Mouse (Mus musculus) kidney, embryonic 16.5 days (tissue): ENCODE measurements at regions not wholly inside any gene's neighbourhood (a gene's known extent, or its start where the extent isn't known, plus 50 kb on each side); places are given as distances from the start of the nearest gene placed in this dataset.

ENCODE experiments used
- ATAC-seq: fragments of 200-750 bp; cut with Nextera tagmentation; 2 replicates; pipeline ENCODE4 v1.8.0; 2017; ENCODE audit warnings: moderate TSS enrichment; ENCODE audit not compliant: low FRiP score, low TSS enrichment
- H3K27ac ChIP-seq: fragments of 300-500 bp; sonication (generic); 2 replicates; pipeline ENCODE4 v1.5.1; 2014; ENCODE audit warnings: low read length
- H3K27me3 ChIP-seq: fragments of 300-500 bp; sonication (generic); 2 replicates; pipeline ENCODE4 v1.6.1; 2014; ENCODE audit warnings: low read length, control low read depth, mixed read lengths; ENCODE audit not compliant: insufficient read depth
- H3K36me3 ChIP-seq: fragments of 300-500 bp; sonication (generic); 2 replicates; pipeline ENCODE4 v1.6.1; 2014; ENCODE audit warnings: low read length, control low read depth, mixed read lengths; ENCODE audit not compliant: insufficient read depth
- H3K4me1 ChIP-seq: fragments of 300-500 bp; sonication (generic); 2 replicates; pipeline ENCODE4 v1.6.1; 2014; ENCODE audit warnings: low read length, control low read depth, mixed read lengths; ENCODE audit not compliant: insufficient read depth
- H3K4me2 ChIP-seq: fragments of 300-500 bp; sonication (generic); replicated peaks from 2 replicates; pipeline ENCODE4 v1.6.1; 2014; ENCODE audit warnings: low read depth, low read length
- H3K4me3 ChIP-seq: fragments of 300-500 bp; sonication (generic); 2 replicates; pipeline ENCODE4 v1.5.1; 2014; ENCODE audit warnings: mild to moderate bottlenecking, low read length
- H3K9ac ChIP-seq: fragments of 300-500 bp; sonication (generic); replicated peaks from 2 replicates; pipeline ENCODE4 v1.6.1; 2014; ENCODE audit warnings: low read length
- H3K9me3 ChIP-seq: fragments of 300-500 bp; sonication (generic); 2 replicates; pipeline ENCODE4 v1.6.1; 2016; ENCODE audit warnings: low read length, control low read depth
- WGBS: fragments of 180-500 bp; shearing (Covaris S2); extraction: QIAGEN DNeasy Blood & Tissue Kit; methylation state at CpG from one replicate; pipeline ENCODE4 v1.1.7; 2014; 5-methylcytosine and 5-hydroxymethylcytosine counted together

DNA sequence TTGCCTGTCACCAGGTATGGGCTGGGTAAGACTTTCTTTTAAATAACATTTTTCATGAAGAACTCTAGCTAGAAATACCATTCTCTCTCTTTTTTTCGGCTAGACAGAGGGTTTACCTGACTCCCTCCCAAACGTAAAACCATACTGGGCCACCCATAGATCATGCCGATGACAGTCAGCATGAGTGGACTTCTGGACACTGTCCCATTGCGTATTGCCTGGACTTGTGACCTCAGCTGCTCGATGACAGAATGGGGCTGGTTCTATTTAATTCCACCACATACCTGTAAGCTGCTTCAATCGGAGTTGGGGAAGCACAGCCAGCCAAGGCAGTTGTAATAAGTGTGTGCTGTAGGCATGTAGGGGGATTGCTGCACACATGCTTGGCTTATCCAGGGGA lies 268.8 kb upstream of the Pcsk5 start:
- peaks cover 4% of the 10 kb centered on the region; the same call in 1 of the 2 replicates for H3K4me1 ChIP-seq
- no peak overlapping the region for H3K9ac ChIP-seq
- H3K4me3 ChIP-seq: no peak overlapping the region
- no peak overlapping the region for H3K27ac ChIP-seq
- no peak for ATAC-seq
- no peaks in the 10 kb centered on the region for H3K36me3 ChIP-seq
- 83% methylated on average over 6 of the region's 6 CpGs for WGBS
- H3K27me3 ChIP-seq: no peaks in the 10 kb centered on the region
- H3K4me2 ChIP-seq: no peak overlapping the region
- H3K9me3 ChIP-seq: no peaks in the 10 kb centered on the region

GRCm38 (mm10) chr19:18104590-18104989 lies 267.2 kb upstream of the Pcsk5 start:
- Histone ChIP-seq H3K4me3 (no peak overlapping the region), H3K27me3 (no peaks in the 10 kb centered on the region)

GRCm38 (mm10) chr19:18101423-18102341 lies 264.2 kb upstream of the Pcsk5 start:
- Histone ChIP-seq H3K9ac (no peak overlapping the region), H3K4me3 (no peak overlapping the region), H3K4me1 (peaks cover 4% of the 10 kb centered on the region; the same call in 1 of the 2 replicates), H3K27me3 (no peaks in the 10 kb centered on the region), H3K27ac (no peak overlapping the region), H3K4me2 (no peak overlapping the region), H3K36me3 (no peaks in the 10 kb centered on the region), H3K9me3 (no peaks in the 10 kb centered on the region)
- ATAC-seq: no peak
- 39% methylated on average over 4 of the region's 4 CpGs for WGBS

More at GRCm38 (mm10) chr19:18104590-18104989, 267.2 kb upstream of the Pcsk5 start:
- no peak for ATAC-seq
- no peaks in the 10 kb centered on the region for H3K9me3 ChIP-seq
- WGBS: 82% methylated on average over 2 of the region's 2 CpGs
- no peaks in the 10 kb centered on the region for H3K36me3 ChIP-seq
- H3K4me2 ChIP-seq: no peak overlapping the region
- H3K4me1 ChIP-seq: peaks cover 4% of the 10 kb centered on the region; the same call in 1 of the 2 replicates
- H3K9ac ChIP-seq: no peak overlapping the region
- H3K27ac ChIP-seq: no peak overlapping the region

- Histone ChIP-seq H3K9ac (no peak overlapping the region), H3K27me3 (no peaks in the 10 kb centered on the region), H3K4me2 (no peak overlapping the region), H3K36me3 (no peaks in the 10 kb centered on the region), H3K27ac (no peak overlapping the region), H3K4me1 (no peaks in the 10 kb centered on the region), H3K9me3 (no peaks in the 10 kb centered on the region), H3K4me3 (no peak overlapping the region)
- 85% methylated on average over 6 of the region's 6 CpGs for WGBS
- ATAC-seq: no peak
Observed at GRCm38 (mm10) chr19:18083312-18083711, 245.9 kb upstream of the Pcsk5 start.

DNA sequence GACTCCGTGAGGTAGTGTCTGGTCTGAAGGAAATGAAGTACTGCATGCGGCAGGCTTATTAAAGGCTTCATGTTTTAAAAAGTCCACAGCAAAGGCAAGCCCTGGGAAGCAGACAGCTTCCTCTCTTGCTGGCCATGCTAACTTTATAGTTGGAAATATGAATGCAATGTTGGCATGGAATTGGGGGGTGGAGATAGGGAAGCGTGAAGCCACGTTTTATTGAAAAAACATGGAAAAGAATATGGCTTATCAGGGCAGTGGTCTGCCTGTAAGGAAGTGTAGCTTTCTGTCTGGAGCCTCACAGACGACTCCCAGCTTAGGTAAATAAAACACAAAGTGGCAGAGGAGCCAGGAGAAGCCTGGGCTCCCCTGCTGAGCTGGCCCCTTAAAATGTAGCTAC lies 231.5 kb upstream of the Pcsk5 start:
- H3K36me3 ChIP-seq: no peaks in the 10 kb centered on the region
- H3K9ac ChIP-seq: no peak overlapping the region
- H3K9me3 ChIP-seq: no peaks in the 10 kb centered on the region
- no peak overlapping the region for H3K4me2 ChIP-seq
- H3K4me1 ChIP-seq: 0 out of 2 replicates have a peak, but pooled peaks cover 5% of the 10 kb centered on the region
- 0 out of 2 replicates have a peak, but pooled peaks have one; percentile 19 for ATAC-seq
- H3K27ac ChIP-seq: no peak overlapping the region
- H3K27me3 ChIP-seq: no peaks in the 10 kb centered on the region
- 49% methylated on average over 5 of the region's 5 CpGs for WGBS
- no peak overlapping the region for H3K4me3 ChIP-seq

GRCm38 (mm10) chr19:18067855-18068494 lies 230.5 kb upstream of the Pcsk5 start:
- no peaks in the 10 kb centered on the region for H3K9me3 ChIP-seq
- no peak overlapping the region for H3K4me3 ChIP-seq
- no peak overlapping the region for H3K27ac ChIP-seq
- H3K4me1 ChIP-seq: 0 out of 2 replicates have a peak, but pooled peaks cover 5% of the 10 kb centered on the region
- no peak overlapping the region for H3K4me2 ChIP-seq
- no peak overlapping the region for H3K9ac ChIP-seq
- WGBS: 49% methylated on average over 8 of the region's 8 CpGs
- H3K36me3 ChIP-seq: no peaks in the 10 kb centered on the region
- ATAC-seq: peak; percentile 51; the same call in 1 of the 2 replicates
- H3K27me3 ChIP-seq: no peaks in the 10 kb centered on the region

DNA sequence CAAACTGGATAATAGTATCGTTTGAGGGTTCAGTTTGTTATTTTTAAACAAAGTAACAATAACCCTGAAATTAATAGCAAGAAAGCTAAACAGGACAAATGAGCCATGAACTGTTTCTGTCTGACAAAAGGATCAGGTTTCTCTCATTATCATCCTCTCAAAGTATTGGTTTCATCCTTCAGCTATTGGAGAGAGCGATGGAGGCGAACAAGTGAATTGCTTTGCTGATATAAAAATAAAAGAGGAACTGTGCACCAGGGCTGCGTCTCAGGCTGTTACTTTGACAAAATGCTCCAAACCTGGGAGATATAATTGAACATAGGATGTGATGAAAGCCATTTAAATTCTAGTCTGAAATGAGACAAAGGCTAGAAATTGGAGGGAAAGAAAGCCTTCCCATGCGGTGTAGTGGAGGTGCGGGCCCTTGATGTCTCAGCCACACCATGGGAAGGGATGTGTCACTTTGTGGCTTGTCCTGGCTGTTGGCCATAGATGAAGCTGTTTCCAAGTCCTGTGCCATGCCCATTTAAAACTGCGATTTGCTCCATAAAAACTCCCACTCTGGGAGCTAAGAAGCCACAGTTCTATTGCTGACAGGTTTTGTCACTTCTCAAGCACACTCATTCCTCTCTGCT lies 219.9 kb upstream of the Pcsk5 start:
- Histone ChIP-seq H3K27me3 (no peaks in the 10 kb centered on the region), H3K4me2 (no peak overlapping the region), H3K9me3 (no peaks in the 10 kb centered on the region), H3K36me3 (no peaks in the 10 kb centered on the region), H3K4me3 (no peak overlapping the region), H3K27ac (no peak overlapping the region), H3K9ac (no peak overlapping the region), H3K4me1 (no peaks in the 10 kb centered on the region)
- WGBS: 53% methylated on average over 7 of the region's 7 CpGs
- peak; percentile 64; the same call in 1 of the 2 replicates for ATAC-seq

- peak; percentile 68 for ATAC-seq
- 0 out of 2 replicates have a peak overlapping the region, but pooled peaks have one; percentile 16 for H3K27ac ChIP-seq
- H3K9ac ChIP-seq: no peak overlapping the region
- no peaks in the 10 kb centered on the region for H3K27me3 ChIP-seq
- WGBS: 39% methylated on average over 21 of the region's 21 CpGs
- no peaks in the 10 kb centered on the region for H3K4me1 ChIP-seq
- H3K4me3 ChIP-seq: no peak overlapping the region; the same call in 1 of the 2 replicates
- H3K36me3 ChIP-seq: no peaks in the 10 kb centered on the region
- peak overlapping the region; percentile 22 for H3K4me2 ChIP-seq
- no peaks in the 10 kb centered on the region for H3K9me3 ChIP-seq
Observed at GRCm38 (mm10) chr19:18056414-18057254, 219.2 kb upstream of the Pcsk5 start.

DNA sequence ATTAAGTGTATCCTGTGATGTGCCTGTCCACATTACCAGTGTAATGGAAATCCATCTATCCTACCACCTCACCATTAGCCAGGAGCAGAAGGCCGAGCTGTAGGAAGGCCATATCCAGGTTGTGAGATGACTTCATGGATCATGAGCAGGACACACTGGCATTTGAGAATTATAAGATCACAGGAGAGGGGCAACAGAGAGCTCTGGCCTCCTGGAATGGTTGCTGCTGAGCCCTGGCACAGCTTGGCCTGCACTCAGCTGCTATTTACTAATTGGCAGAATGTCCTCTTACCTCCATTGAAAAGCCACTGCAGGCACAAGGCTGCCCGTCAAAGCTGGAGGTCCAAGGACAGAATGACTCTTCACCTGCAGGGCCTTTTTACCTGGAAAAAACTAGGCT lies 212.9 kb upstream of the Pcsk5 start:
- no peaks in the 10 kb centered on the region for H3K4me1 ChIP-seq
- ATAC-seq: no peak
- no peak overlapping the region for H3K4me2 ChIP-seq
- WGBS: 92% methylated on average over 2 of the region's 2 CpGs
- no peak overlapping the region for H3K9ac ChIP-seq
- H3K4me3 ChIP-seq: no peak overlapping the region
- no peaks in the 10 kb centered on the region for H3K36me3 ChIP-seq
- no peaks in the 10 kb centered on the region for H3K9me3 ChIP-seq
- no peak overlapping the region for H3K27ac ChIP-seq
- no peaks in the 10 kb centered on the region for H3K27me3 ChIP-seq
